Mouse (Mus musculus): ENCODE measurements around the gene Kpna1.

Kpna1 gene

DNA sequence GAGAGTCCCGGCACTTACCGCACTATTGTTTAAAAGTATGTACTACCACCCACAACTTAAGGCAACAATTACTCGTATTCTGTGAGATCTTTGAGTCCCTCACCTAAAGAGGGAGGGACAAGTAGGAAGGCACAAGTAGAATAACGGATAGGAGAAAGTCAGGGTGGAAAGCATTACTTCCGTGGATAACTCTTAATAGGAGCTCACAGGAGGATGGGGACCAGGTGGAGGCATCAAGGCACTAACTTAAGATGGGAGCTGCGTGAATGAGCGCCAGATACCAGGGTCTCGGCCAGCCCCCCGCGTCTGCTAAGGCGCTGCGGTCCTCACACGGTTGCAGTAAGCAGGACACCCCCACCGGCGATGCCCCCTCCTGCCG lies 92.5 kb downstream of the Kpna1 start:
- DNase-seq (ENCODE audit: low spot score) = no peak

DNA sequence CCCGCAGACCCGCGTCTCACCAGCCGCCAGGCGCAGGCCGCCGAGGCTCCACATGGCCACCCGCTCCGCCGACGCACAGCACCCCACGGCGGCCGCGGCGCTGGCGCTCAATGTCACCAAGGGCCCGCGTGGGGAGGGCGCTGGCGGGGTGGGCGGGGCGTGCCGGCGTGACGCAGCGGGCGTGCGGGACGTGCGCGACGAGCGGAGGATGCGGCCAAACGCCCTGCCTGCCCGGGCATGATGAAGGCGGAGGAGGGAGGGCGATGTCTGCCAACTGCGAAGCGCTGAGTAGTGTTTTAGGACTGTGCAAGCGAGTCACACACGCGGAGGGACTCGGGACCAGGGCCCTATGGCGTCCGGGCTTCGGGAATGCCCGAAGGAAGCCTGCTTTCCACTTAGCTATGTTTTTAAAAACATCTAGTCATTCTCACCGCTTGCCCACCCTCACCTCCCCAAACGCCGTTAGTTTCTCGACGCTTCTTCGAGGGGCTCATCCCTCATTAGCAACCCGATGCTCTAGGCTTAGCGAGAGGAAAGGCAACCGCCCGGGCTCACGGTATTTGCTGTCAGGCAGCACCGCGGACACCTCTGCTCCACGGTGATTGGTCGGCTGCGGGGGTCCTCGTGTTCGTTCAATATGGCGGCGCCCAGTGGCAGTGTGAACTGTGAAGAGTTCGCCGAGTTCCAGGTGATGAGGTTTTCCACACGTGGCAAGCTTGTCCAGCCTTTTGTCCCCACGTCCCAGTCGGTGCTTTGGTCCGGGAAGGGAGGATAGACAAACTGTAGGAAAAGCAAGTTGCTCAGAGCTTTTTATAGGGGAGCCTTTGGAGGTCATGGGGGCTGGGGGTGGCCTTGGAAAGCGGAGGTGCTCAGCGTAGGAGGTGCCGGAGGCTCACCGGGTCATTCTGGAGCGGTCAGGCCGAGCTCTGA lies 93.2 kb downstream of the Kpna1 start, which contains the start of the genes Fam162a and Ccdc58:
Fam162a (minus strand) TSS at position 145 of the 930 bp plus-strand sequence.
Ccdc58 (plus strand) TSS at position 236 of the 930 bp plus-strand sequence.
- peak; percentile 88 for DNase-seq (ENCODE audit: low spot score)

DNA sequence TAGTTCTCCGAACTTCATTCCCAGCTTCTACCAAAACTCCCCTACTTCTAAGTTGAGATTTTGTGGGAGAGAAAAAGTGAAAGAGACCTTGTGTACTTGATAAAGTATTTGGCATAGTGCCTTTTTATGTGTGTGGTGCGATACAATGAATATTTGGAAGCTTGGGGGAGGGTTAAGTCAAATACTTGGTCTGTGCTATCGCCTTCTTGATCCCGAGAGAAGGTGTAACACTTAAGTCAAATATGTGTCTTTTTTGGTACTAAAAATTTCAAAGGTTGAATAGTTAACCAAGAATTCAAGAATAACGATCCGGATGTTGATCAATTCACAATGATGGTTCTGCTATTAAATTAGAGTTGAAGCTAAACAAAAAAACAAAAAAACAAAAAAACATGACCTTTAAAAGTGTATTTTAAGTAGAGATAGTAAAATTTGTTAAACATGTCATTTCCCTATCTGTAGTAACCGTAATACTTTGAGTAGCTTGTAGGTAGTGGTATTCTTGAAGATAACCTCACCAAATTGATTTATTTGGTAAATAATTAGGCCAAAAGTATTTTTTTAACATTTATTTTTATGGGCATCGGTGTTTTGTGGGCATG lies 94.0 kb downstream of the Kpna1 start:
- DNase-seq (ENCODE audit: low spot score) = no peak

DNA sequence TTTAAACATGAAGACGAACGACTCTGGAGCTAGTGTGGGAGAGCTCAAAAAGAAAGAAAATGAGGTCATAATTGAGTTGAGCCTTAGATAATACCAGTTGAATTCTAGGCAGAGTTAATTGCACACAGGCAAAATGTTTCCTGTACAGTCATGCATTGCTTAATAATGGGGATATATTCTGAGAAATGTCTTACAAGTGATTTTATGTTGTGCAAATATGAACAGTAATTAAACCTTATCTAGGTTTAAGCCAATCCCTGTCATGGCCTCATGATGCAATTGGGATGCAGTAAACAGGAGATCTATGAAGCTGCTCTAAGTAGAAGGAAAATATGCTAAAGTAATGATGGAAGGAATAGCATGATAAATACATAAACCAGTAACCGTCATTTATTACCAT lies 96.2 kb downstream of the Kpna1 start:
- no peak for DNase-seq (ENCODE audit: low spot score)

DNA sequence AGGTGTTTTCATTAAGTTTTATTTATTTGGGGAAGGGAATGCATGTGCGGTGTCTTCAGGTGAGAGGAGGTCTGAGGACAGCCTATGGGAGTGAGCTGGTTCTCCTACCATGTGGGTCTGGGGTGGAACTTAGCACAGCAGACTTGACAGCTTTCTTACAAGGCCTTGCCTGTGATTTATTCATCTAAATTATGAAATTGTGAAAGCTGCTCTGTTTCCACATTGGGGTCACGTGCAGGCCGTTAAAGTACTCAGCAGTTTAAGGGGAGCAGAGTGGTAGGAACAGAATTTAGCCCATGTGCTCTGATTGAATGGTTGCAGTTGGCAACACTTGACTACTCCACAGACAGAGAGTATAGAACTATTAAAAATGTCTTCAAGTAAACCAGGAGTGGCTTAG lies 101.4 kb downstream of the Kpna1 start:
- DNase-seq (ENCODE audit: low spot score) = no peak

All from MN1 (cell line).